Mouse (Mus musculus): Measurements from ENCODE around the gene Olfr646. TPM values are rescaled to one million over a fixed set of nuclear protein-coding genes. Genes with fewer than 3 reads are reported as not detected.

The Olfr646 gene
- polyA plus RNA-seq (2014; fragmentation: Nextera tagmentation; extraction: Ambion mirVana): not detected in 2 replicates

- Histone ChIP-seq H3K27me3 (ENCODE audit: control insufficient read depth, insufficient read depth, low read length) (no peaks in the 10 kb centered on the region), H3K36me3 (ENCODE audit: control insufficient read depth, insufficient read depth, low read length) (no peaks in the 10 kb centered on the region), H3K9me3 (ENCODE audit: control insufficient read depth, low read length) (no peaks in the 10 kb centered on the region), H3K4me3 (ENCODE audit: low read length) (no peak within 1 kb of the TSS), H3K4me1 (ENCODE audit: control insufficient read depth, insufficient read depth, low read length) (no peaks in the 10 kb centered on the region), H3K4me2 (replicated peaks; ENCODE audit: low read depth, low read length) (no peak within 1 kb of the TSS), H3K9ac (ENCODE audit: low read depth, low read length) (no peak within 1 kb of the TSS), H3K27ac (ENCODE audit: low read depth, low read length) (no peak within 1 kb of the TSS)
- no peak for ATAC-seq (ENCODE audit: low FRiP score, low TSS enrichment)
Observed at GRCm38 (mm10) chr7:104104757-104104972, at the start of gene Olfr646. Gene Olfr646, plus strand, starts transcription at chr7:104104873.

- 92% methylated on average over 1 of the region's 1 CpGs for WGBS
- no peak overlapping the region for H3K27ac ChIP-seq (ENCODE audit: low read depth, low read length)
- no peaks in the 10 kb centered on the region for H3K9me3 ChIP-seq (ENCODE audit: control insufficient read depth, low read length)
- H3K4me3 ChIP-seq (ENCODE audit: low read length): no peak overlapping the region
- ATAC-seq (ENCODE audit: low FRiP score, low TSS enrichment): no peak
- H3K4me1 ChIP-seq (ENCODE audit: control insufficient read depth, insufficient read depth, low read length): no peaks in the 10 kb centered on the region
- no peak overlapping the region for H3K9ac ChIP-seq (ENCODE audit: low read depth, low read length)
- no peaks in the 10 kb centered on the region for H3K36me3 ChIP-seq (ENCODE audit: control insufficient read depth, insufficient read depth, low read length)
- no peak overlapping the region for H3K4me2 ChIP-seq (replicated peaks; ENCODE audit: low read depth, low read length)
- no peaks in the 10 kb centered on the region for H3K27me3 ChIP-seq (ENCODE audit: control insufficient read depth, insufficient read depth, low read length)
Observed at GRCm38 (mm10) chr7:104059215-104059614, 45.5 kb upstream of the Olfr646 start.

- H3K4me3 ChIP-seq (ENCODE audit: low read length): no peak within 1 kb of the TSS
- H3K9me3 ChIP-seq (ENCODE audit: control insufficient read depth, low read length): no peaks in the 10 kb centered on the region
- 67% methylated on average over 2 of the region's 2 CpGs for WGBS
- no peak within 1 kb of the TSS for H3K4me2 ChIP-seq (replicated peaks; ENCODE audit: low read depth, low read length)
- no peaks in the 10 kb centered on the region for H3K4me1 ChIP-seq (ENCODE audit: control insufficient read depth, insufficient read depth, low read length)
- no peak within 1 kb of the TSS for H3K27ac ChIP-seq (ENCODE audit: low read depth, low read length)
- H3K36me3 ChIP-seq (ENCODE audit: control insufficient read depth, insufficient read depth, low read length): no peaks in the 10 kb centered on the region
- no peaks in the 10 kb centered on the region for H3K27me3 ChIP-seq (ENCODE audit: control insufficient read depth, insufficient read depth, low read length)
- H3K9ac ChIP-seq (ENCODE audit: low read depth, low read length): no peak within 1 kb of the TSS
- no peak for ATAC-seq (ENCODE audit: low FRiP score, low TSS enrichment)
Observed at GRCm38 (mm10) chr7:104061345-104061744, 43.3 kb upstream of the Olfr646 start, which contains the start of gene 4930516K23Rik. Gene 4930516K23Rik, minus strand, starts transcription at chr7:104061445.

GRCm38 (mm10) chr7:104071769-104072168 lies 32.9 kb upstream of the Olfr646 start, which contains the start of gene Olfr644:
Gene Olfr644, minus strand, starts transcription at chr7:104071869.
- ATAC-seq (ENCODE audit: low FRiP score, low TSS enrichment): no peak
- no peaks in the 10 kb centered on the region for H3K27me3 ChIP-seq (ENCODE audit: control insufficient read depth, insufficient read depth, low read length)
- no peak within 1 kb of the TSS for H3K9ac ChIP-seq (ENCODE audit: low read depth, low read length)
- H3K4me3 ChIP-seq (ENCODE audit: low read length): no peak within 1 kb of the TSS
- no peaks in the 10 kb centered on the region for H3K4me1 ChIP-seq (ENCODE audit: control insufficient read depth, insufficient read depth, low read length)
- WGBS: 69% methylated on average over 2 of the region's 2 CpGs
- H3K4me2 ChIP-seq (replicated peaks; ENCODE audit: low read depth, low read length): no peak within 1 kb of the TSS
- H3K9me3 ChIP-seq (ENCODE audit: control insufficient read depth, low read length): no peaks in the 10 kb centered on the region
- H3K36me3 ChIP-seq (ENCODE audit: control insufficient read depth, insufficient read depth, low read length): no peaks in the 10 kb centered on the region
- H3K27ac ChIP-seq (ENCODE audit: low read depth, low read length): no peak within 1 kb of the TSS

- no peaks in the 10 kb centered on the region for H3K9me3 ChIP-seq (ENCODE audit: control insufficient read depth, low read length)
- ATAC-seq (ENCODE audit: low FRiP score, low TSS enrichment): no peak
- H3K27me3 ChIP-seq (ENCODE audit: control insufficient read depth, insufficient read depth, low read length): no peaks in the 10 kb centered on the region
- H3K36me3 ChIP-seq (ENCODE audit: control insufficient read depth, insufficient read depth, low read length): no peaks in the 10 kb centered on the region
- H3K27ac ChIP-seq (ENCODE audit: low read depth, low read length): no peak within 1 kb of the TSS
- H3K9ac ChIP-seq (ENCODE audit: low read depth, low read length): no peak within 1 kb of the TSS
- H3K4me3 ChIP-seq (ENCODE audit: low read length): no peak within 1 kb of the TSS
- no peak within 1 kb of the TSS for H3K4me2 ChIP-seq (replicated peaks; ENCODE audit: low read depth, low read length)
- 74% methylated on average over 1 of the region's 1 CpGs for WGBS
- H3K4me1 ChIP-seq (ENCODE audit: control insufficient read depth, insufficient read depth, low read length): no peaks in the 10 kb centered on the region
Observed at GRCm38 (mm10) chr7:104085365-104085764, 19.3 kb upstream of the Olfr646 start, which contains the start of gene Olfr645. Gene Olfr645, minus strand, starts transcription at chr7:104085465.

- H3K4me3 ChIP-seq (ENCODE audit: low read length): no peak overlapping the region
- no peak overlapping the region for H3K27ac ChIP-seq (ENCODE audit: low read depth, low read length)
- 39% methylated on average over 4 of the region's 4 CpGs for WGBS
- no peak overlapping the region for H3K4me2 ChIP-seq (replicated peaks; ENCODE audit: low read depth, low read length)
- no peak overlapping the region for H3K9ac ChIP-seq (ENCODE audit: low read depth, low read length)
- H3K4me1 ChIP-seq (ENCODE audit: control insufficient read depth, insufficient read depth, low read length): no peaks in the 10 kb centered on the region
- no peaks in the 10 kb centered on the region for H3K36me3 ChIP-seq (ENCODE audit: control insufficient read depth, insufficient read depth, low read length)
- no peaks in the 10 kb centered on the region for H3K27me3 ChIP-seq (ENCODE audit: control insufficient read depth, insufficient read depth, low read length)
- no peaks in the 10 kb centered on the region for H3K9me3 ChIP-seq (ENCODE audit: control insufficient read depth, low read length)
- ATAC-seq (ENCODE audit: low FRiP score, low TSS enrichment): no peak
Observed at GRCm38 (mm10) chr7:104103913-104104756, 538 bp upstream of the Olfr646 start.

- WGBS: 87% methylated on average over 5 of the region's 5 CpGs
- H3K9me3 ChIP-seq (ENCODE audit: control insufficient read depth, low read length): no peaks in the 10 kb centered on the region
Observed at GRCm38 (mm10) chr7:104129726-104130125, 25.1 kb downstream of the Olfr646 start, which contains the start of gene Ubqln5. Gene Ubqln5, minus strand, starts transcription at chr7:104129826.

GRCm38 (mm10) chr7:104137305-104137704 lies 32.6 kb downstream of the Olfr646 start, which contains the start of gene Olfr643:
Gene Olfr643, minus strand, starts transcription at chr7:104137405.
- Histone ChIP-seq H3K27me3 (ENCODE audit: control insufficient read depth, insufficient read depth, low read length) (no peaks in the 10 kb centered on the region), H3K27ac (ENCODE audit: low read depth, low read length) (no peak within 1 kb of the TSS), H3K36me3 (ENCODE audit: control insufficient read depth, insufficient read depth, low read length) (no peaks in the 10 kb centered on the region), H3K4me3 (ENCODE audit: low read length) (no peak within 1 kb of the TSS), H3K9ac (ENCODE audit: low read depth, low read length) (no peak within 1 kb of the TSS), H3K4me2 (replicated peaks; ENCODE audit: low read depth, low read length) (no peak within 1 kb of the TSS), H3K4me1 (ENCODE audit: control insufficient read depth, insufficient read depth, low read length) (no peaks in the 10 kb centered on the region), H3K9me3 (ENCODE audit: control insufficient read depth, low read length) (no peaks in the 10 kb centered on the region)
- no peak for ATAC-seq (ENCODE audit: low FRiP score, low TSS enrichment)
- WGBS: 87% methylated on average over 5 of the region's 5 CpGs

More at GRCm38 (mm10) chr7:104129726-104130125, 25.1 kb downstream of the Olfr646 start, which contains the start of gene Ubqln5:
- Histone ChIP-seq H3K9ac (ENCODE audit: low read depth, low read length) (no peak within 1 kb of the TSS), H3K4me3 (ENCODE audit: low read length) (no peak within 1 kb of the TSS), H3K4me1 (ENCODE audit: control insufficient read depth, insufficient read depth, low read length) (no peaks in the 10 kb centered on the region), H3K4me2 (replicated peaks; ENCODE audit: low read depth, low read length) (no peak within 1 kb of the TSS), H3K27ac (ENCODE audit: low read depth, low read length) (no peak within 1 kb of the TSS), H3K36me3 (ENCODE audit: control insufficient read depth, insufficient read depth, low read length) (no peaks in the 10 kb centered on the region), H3K27me3 (ENCODE audit: control insufficient read depth, insufficient read depth, low read length) (no peaks in the 10 kb centered on the region)
- no peak for ATAC-seq (ENCODE audit: low FRiP score, low TSS enrichment)

GRCm38 (mm10) chr7:104143179-104143578 lies 38.5 kb downstream of the Olfr646 start, which contains the start of gene Ubqln3:
Gene Ubqln3, minus strand, starts transcription at chr7:104143279.
- H3K27me3 ChIP-seq (ENCODE audit: control insufficient read depth, insufficient read depth, low read length): no peaks in the 10 kb centered on the region
- 75% methylated on average over 3 of the region's 3 CpGs for WGBS
- H3K27ac ChIP-seq (ENCODE audit: low read depth, low read length): no peak within 1 kb of the TSS
- no peaks in the 10 kb centered on the region for H3K36me3 ChIP-seq (ENCODE audit: control insufficient read depth, insufficient read depth, low read length)
- no peak within 1 kb of the TSS for H3K4me3 ChIP-seq (ENCODE audit: low read length)
- H3K4me2 ChIP-seq (replicated peaks; ENCODE audit: low read depth, low read length): no peak within 1 kb of the TSS
- no peak within 1 kb of the TSS for H3K9ac ChIP-seq (ENCODE audit: low read depth, low read length)
- no peaks in the 10 kb centered on the region for H3K9me3 ChIP-seq (ENCODE audit: control insufficient read depth, low read length)
- no peaks in the 10 kb centered on the region for H3K4me1 ChIP-seq (ENCODE audit: control insufficient read depth, insufficient read depth, low read length)
- ATAC-seq (ENCODE audit: low FRiP score, low TSS enrichment): no peak
